Mouse (Mus musculus): ENCODE results near the gene Igsf3. TPM values are rescaled to one million over a fixed set of nuclear protein-coding genes. Genes with fewer than 3 reads are reported as not detected.
A peak's percentile ranks its signal among the peaks of the same experiment; 100 is the strongest.

Igsf3 gene
- total RNA-seq (2021) = 5.5 and 7.0 TPM in 2 replicates
- long read RNA-seq = 0 reads

DNA sequence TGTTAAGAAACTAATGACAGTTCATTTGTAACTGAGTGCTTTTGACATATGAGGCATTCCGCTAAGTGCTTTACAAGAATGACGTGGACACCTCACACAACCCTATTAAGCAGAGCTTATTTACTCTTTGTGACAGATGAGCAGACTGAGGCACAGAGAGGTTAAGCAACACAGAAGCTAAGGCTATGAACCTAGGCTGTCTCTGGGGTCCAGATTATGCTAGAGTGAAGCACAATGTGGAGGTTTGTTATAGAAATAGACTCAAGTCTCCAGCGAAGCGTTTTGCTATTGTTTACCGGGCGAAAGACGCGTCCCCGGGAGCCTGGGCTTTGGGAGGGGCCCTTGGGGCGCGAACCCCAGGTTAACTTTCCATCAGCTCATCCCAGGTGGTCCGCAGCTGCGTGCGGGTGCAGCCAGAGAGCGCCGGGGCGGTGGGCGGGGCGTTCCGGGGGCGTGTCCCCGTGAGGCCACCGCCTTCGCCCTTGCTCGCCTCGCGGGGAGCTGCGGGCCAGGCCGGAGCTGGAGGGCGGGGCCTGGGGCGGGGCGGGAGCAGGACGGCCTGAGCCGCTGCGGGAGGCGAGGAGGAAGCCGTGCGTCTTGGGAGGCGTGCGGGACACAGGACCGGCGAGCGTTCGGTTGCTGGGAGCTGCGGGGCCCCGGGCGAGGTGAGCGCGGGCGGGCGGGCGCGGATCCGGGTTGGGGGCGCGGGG is at the start of gene Igsf3:
Gene Igsf3 (plus strand): TSS at position 546 of the 710 bp plus-strand sequence.
- peak; percentile 89 for DNase-seq

DNA sequence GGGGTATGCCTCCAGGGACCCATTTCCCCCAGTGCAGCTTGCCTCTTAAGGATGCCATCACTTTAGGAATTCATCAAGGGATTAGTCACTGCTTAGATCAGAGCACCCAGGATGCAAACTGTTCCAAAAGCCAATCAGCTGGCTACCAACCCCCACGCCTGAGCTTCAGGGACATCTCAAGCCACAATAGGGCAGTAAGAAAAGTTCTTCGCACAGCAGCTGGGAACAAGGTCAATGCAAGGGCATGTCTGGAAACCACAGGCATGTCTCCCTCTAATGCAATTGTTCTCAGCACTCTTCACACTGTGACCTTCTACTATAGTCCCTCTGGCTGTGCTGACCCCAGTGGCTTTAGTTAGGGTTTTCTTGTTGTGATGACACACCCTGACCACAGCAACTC is 49.6 kb upstream of the Igsf3 start:
- no peak for DNase-seq

DNA sequence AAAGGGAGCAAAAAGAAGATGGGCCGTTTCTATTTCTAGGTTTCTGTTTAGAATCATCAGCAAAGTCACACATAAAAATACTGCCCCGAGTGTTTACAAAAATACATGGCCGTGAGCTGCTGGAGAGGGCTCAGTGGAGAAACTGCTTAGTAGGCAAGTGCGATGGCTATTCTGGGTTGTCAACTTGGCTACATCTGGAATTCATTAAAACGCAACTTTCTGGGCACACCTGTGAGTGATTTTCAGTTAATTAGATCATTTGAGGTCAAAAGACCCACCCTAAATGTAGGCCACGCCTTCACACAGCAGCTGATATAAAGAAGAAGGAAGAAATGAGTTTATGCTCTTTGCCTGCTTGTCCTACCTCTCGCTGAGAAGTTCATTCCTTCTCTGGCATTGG is 48.3 kb upstream of the Igsf3 start:
- no peak for DNase-seq

DNA sequence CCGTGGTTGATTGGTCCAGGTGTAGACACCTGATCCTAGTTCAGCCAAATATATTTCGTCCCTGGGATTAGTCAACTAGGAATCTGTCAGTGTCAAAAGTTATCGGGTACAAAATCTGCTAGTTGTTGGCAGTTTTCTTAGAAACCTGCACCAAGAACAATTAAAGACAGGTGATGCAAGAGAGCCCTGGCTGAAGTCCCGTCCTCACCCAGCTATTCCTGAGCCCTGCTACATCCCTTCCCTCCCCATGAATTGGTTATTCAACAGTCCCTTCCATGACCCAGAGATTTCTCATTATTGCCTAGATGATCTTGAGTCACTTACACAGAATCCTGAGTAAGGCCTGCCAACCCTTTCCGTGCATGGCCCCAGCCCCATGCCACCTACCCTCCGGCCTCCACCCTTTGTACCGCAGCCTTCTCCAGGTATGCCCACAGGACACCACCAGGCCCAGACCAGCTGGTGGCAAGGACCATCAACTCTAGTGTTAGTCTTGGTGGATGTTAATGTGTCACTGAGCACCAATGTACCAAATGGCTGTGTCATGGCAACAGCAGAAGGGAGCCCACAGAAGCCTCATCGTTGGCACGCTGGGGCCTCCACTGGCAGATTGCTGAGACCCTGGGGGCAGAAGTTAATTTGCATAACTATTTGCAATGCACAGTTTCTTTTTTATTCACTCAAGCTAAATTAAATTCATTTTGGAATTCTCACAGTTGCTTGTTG is 33.5 kb upstream of the Igsf3 start:
- no peak for DNase-seq

DNA sequence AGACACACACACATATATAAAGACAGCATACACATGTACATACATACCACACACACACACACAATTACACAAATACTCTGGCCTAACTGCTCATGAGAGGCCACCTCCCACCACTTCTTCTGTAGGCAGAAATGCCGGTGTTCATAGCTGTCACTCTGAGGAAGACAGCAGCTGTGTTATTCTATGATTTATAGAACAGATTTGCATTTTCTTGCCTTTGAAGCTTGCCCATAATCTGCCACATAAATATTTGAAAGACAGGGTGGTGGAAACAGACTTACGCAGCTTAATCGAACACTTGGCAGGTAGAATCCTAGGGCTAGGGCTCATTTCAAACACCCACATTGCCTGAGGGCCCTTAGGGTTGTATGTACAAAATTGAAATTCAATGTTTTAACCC is 32.6 kb upstream of the Igsf3 start:
- no peak for DNase-seq

DNA sequence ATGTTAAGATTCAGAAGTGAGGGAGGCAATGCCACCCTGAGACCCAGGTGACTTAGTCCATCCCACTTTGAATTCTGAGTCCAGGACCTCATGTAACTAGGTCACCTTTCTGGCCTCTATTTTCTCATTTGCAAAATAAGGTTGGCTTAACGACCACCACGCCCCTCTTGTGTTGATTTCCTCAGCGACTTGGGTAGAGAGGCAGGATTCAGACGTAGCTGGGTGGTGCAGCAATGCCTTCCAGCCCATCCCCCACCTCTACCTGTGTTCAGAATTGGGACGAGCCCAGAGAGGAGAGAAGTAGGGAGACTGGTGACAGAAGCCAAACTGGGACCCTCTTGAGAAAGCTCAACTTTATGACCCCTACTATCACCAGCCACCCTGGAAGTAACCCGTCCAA is 31.6 kb upstream of the Igsf3 start:
- no peak for DNase-seq

DNA sequence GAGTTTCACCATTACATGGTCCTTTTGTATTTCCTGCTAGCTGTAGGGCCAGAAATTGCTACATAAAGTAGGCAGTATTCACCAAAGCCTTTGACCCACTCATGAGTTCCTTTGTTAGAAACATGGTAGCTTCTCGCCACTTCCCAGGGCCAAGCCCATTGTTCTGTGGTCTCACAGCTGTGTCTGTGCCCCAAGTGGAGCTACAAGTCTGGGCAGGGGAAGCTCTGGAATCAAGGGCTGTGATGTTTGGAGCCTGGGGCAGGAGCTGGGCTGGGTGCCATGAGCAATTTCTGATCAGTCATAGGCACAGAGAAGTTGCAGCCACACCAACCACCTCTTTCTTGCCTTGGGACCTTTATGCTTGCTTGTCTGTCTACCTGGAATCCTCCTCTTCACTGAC is 30.1 kb upstream of the Igsf3 start:
- DNase-seq = no peak

DNA sequence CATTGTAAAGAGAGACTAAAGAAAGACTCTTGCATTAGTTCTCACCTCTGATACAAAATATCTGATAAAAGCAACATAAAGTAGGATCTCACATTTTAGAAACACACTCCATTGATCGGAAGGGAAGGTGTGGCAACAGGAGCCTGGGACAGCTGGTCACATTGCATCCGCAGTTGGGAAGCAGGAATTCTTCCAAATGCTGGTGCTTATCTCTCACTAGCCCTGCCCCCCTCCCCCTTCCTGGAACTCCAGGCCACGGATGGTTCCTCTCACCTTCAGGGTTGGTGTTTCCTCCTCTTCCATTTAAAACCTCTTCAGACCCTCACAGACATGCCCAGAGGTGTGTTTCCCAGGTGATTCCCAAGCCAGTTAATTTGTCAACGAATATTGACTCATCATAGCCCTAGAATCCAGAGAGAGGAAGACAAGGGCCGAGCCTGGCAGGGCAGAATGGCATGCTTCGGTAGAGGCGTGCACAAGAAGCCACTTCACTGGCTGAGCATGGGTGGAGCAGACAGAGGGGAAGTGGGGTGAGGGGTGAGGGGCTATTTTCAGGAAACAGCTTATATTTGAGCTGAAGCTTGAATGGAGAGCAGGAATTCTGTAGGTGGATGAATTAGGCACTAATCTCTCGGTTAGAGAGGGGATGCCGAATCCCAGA is 28.3 kb upstream of the Igsf3 start:
- DNase-seq = no peak

DNA sequence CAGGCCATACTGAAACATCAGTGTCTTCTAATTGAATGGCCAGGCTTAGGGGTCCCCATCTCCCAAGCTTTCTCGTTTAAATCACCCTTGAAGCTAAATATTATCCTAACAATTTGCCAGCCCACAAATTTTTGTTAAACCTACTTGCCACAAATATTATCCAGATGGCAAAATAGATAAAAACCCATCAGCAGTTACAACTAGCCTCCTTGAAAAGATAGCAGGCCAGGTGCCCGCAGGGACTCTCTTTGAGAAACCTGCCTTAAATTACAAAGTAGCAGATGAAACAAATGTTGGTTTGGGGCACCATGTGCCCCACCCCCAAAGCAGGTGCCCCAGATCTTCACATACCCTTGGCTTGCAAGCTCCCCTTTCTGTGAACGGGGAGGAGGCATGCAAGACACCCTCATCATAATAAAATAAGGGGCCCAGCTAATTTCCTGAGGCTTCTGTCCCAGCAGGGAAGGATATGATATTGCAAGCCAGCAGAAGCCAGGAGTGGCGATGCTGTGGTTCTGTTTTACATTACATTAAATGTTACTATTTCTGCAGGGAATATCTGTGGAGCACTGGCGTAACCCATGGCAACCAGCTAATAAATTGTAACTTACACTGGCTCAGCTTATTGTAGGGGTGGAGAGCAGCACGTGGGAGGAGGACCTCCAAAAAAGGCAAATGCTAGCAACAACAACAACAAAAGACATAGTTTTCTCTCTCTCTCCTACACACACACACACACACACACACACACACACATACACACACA is 27.2 kb upstream of the Igsf3 start:
- DNase-seq = no peak

DNA sequence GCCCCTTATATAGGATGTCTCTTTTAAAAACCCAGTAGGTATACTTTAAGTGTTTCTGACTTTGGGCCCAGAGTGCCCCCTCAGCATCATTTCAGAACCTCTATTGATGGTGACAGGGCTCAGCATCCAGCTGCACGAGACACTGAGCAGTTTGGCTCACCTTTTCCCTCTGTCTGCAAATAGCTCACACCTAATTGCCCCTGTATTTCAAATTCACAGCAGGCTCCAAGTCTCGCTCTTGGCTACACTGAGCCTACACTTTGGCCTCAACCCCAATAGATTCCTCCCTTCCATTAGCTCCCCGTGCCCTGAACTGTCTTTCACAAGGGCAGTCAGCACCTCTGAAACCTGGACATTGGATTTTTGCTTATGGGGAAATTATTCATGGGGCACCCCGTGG is 26.5 kb upstream of the Igsf3 start:
- DNase-seq = no peak

DNA sequence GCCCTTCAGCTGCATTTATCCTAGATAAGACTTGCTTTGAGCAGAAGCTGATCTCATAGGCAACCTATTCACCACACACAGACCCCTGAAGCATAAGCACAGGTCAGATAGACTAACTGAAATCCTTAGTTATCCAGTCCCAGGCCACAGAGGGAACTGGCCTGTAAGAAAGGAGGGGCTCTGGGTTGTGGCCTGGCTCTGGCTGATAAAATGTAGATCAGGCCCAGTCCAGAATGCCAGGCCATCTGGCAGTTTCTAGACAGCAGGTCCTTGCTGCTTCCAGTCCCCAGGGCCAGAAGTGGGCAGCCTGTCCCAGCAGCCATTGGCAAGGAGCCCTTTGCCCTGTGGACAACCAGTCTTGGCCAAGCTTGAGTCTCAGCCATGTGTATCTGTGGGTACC is 22.4 kb upstream of the Igsf3 start:
- peak; percentile 57 for DNase-seq

DNA sequence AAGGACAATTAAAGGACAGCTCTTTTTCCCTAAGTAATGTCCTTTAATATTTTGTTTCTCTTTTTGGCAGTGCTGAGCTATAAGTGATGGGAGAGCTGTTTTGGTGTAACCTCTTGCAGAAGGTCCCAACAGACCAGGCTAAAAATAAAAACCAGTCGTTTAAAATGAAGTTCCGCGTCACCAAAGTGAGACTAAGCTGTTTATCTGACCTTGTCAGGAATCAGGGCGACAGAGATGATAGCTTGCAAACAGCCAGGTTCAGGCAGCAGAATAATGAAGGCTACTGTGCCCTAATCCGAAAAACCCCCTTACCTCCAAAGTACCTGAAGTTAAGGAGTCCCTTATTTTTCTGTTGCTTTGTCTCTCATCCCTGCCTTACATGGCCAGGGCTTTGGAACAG is 21.2 kb upstream of the Igsf3 start:
- DNase-seq = no peak

DNA sequence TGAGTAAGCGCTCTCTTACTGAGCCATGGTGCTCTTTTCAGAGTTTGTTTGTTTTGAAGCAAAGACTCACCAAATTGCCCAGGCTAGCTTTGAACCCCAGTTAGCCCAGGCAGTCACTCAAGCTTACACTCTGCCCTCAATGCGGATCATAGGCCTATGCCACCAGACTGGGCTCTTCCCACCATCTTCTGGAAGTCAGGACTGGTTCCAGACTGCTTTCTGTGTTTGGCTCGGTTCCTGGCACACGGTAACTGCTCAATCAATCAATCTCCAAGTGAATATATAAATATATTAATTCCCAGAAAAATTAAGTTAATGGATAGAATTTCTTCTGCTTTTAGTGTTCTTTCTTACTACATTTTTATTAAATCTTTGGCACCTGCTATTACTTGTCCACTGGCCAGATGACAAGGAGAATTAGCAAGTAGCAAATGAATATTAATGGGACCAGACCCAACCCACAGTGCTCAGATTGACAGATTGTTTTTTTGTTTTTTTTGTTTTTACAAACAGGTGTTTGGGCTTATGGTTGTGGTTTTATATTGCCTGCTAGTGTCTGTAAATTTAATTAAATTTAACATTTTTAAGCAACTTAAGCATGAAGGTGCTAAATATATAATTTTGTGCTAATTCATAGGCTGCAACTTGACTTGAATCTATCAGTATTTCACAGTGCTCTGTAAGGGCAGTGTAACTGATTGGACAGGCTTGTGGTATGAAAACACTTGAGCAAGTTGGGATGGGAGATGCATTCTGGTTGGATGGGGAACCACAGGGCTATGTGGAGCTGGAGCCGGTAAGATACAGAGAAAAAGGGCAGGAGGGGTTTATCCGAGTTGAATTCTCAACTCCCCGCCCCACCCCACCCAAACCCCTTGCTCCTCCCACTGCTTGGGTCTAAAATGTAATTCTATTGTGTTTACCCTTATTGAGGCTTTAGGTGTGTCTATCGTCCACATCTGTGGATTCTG is 20.0 kb upstream of the Igsf3 start:
- no peak for DNase-seq

DNA sequence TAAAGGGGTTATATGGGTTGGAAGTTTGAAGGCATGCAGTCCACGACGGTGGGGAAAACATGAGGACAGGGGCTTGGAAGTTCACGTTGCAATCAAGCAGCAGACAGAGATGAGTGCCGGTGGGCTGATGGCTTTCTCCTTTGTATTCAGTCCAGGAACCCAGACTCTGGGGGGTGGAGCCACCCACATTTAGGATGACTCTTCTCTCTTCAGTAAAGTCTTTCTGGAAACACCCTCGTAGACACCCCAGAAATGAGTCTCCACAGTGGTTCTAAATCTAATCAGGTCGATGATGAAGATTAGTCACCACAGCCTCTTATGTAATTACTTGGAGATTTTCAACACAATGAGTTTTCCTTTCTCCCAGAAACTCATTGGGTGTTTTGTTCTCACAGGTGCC is 16.1 kb upstream of the Igsf3 start:
- DNase-seq = no peak

DNA sequence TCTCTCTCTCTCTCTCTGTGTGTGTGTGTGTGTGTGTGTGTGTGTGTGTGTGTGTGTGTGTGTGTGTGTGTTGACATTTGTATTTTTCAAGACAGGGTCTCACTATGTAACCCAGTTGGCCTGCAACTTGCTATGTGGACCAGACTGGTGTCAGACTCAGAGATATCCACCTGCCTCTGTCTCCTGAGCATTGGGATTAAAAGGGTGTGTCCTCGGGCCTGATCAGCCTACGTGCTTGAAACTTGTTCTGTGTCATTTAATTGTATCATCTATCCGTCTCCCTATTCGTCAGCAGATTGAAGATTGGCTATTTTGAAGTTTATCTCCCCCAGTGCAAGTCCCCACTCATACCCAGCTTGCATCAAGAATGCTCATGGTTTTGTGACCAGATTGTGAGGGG is 14.5 kb upstream of the Igsf3 start:
- DNase-seq = no peak

DNA sequence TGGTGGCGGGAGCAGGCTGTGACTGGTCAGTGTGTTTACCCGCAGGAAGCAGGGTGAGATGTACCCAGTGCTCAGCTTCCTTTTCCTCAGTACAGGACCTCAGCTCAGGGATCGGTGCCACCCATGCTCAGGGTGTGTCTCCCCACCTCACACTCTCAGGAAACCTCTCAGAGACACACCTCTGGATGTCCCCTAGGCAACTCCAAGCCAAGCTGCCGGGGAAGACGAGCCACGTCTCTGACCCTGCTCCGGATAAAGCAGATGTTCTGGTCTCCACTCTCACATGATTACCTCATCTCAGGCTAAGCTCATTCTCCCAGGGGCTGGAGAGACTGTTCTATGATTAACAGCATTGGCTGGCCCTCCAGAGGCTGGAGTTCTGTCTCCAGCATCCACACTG is 13.3 kb upstream of the Igsf3 start:
- no peak for DNase-seq

DNA sequence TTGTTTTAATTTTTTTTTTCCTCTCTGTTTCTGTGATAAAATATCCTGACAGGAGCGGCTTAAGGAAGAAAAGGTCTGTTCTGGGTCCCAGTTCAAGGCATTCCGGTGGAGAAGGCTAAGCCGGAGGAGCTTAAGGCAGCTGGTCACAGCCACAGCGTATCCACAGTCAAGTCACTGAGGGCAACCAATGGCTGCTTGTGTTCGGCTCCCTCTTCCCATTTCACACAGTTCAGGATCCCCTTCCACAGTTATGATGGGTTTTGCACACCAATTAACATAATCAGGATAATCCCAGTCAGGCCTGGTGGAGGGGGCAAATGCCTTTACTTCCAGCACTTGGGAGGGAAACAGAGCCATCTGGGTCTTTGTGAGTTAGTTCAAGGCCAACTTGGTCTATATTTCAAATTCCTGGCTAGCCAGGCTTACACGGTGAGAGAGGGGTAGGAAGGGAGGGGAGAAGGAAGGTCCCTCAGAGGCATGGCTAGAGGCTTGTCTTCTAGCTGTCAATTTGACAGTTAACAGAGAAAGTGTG is 11.7 kb upstream of the Igsf3 start:
- no peak for DNase-seq

DNA sequence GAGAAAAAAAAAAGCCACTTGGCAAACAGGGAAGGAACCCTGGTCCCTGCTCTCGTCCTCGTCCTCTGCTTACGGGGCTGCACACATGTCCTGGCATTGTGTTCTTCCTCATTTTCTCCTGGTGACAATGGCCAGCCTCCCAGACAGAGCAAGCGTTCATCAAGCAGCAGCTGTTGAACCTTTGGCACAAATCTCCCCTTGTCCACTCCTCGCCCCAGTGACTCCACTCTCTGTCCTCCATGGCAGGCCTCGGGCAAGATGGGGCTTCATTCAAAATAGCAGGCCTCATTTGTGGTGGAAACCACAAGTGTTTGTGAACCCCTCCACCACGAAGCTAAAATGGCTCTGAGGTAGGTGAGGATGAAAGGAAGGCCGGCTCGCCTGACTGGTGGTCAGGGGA is 11.0 kb upstream of the Igsf3 start:
- no peak for DNase-seq

DNA sequence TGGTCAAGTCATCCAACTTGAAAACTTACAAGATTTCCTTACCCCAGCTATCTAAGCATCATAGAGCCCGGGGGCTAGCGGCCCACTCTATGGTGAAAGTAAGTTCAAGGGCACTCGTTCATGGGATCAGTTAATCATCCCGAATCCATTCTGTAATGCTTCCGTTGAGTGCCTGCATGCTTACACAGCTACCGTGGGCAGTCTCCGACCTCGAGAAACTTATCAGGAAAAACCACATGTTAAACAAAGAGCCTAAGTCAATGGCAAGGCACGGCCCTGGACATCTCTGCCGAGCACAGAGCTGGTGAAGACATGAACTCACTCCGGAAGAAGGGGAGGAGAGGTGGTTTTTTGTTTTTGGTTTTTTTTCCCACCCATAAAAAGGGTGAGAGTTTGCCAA is 9.5 kb upstream of the Igsf3 start:
- DNase-seq = no peak

DNA sequence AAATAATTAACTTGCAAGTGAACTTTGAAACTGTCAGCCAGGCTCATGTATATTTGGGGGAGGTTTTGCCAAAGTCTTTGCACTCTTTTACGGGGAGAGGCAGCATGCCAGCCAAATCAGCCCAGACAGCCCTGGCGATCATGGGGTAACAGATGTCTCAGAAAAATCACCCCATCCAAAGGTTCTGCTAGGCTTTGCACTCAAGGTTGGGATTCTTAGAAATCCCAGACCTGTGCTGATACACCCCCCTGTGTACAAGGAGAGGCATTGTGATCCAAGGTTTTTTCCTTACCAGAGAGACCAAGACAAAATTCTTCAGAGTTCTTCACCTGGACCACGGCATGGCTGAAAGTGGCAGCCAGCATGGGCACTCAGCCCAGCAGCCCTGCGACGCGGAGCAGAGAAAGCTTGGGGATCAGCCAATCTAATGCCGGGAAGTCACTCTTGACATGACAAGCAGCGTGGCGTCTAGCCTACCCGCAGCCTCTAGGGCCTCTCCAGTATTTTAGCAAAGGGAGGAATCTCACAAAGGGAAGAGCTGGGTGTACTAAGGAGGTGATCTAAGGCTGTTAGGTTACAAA is 7.5 kb upstream of the Igsf3 start:
- DNase-seq = peak; percentile 12

All from adrenal gland, postnatal 25 days (tissue).